Mouse (Mus musculus) neural tube, embryonic 11.5 days (tissue): ENCODE results near the gene Ube2q2. TPM values are rescaled to one million over a fixed set of nuclear protein-coding genes. Genes with fewer than 3 reads are reported as not detected.

Experiments
- ATAC-seq: fragments of 200-750 bp; cut with Nextera tagmentation; 2 replicates; pipeline ENCODE4 v1.8.0; 2017; ENCODE audit warnings: moderate number of reproducible peaks, mild to moderate bottlenecking, moderate TSS enrichment, moderate library complexity; ENCODE audit not compliant: insufficient read depth, low FRiP score, low TSS enrichment
- DNase-seq: peaks from one replicate; pipeline ENCODE4 v3.0.0-alpha.2; 2015; ENCODE audit warnings: low spot score
- H3K27ac ChIP-seq: fragments of 300-500 bp; sonication (generic); 2 replicates; pipeline ENCODE4 v1.5.1; 2014; ENCODE audit warnings: low read depth, mild to moderate bottlenecking, low read length
- H3K27me3 ChIP-seq: fragments of 300-500 bp; sonication (generic); 2 replicates; pipeline ENCODE4 v1.6.1; 2014; ENCODE audit warnings: mild to moderate bottlenecking, low read length, mixed read lengths; ENCODE audit not compliant: control insufficient read depth, insufficient read depth
- H3K36me3 ChIP-seq: fragments of 300-500 bp; sonication (generic); 2 replicates; pipeline ENCODE4 v1.6.1; 2014; ENCODE audit warnings: mild to moderate bottlenecking, low read length, moderate library complexity, mixed read lengths; ENCODE audit not compliant: control insufficient read depth, insufficient read depth
- H3K4me1 ChIP-seq: fragments of 300-500 bp; sonication (generic); 2 replicates; pipeline ENCODE4 v1.6.1; 2014; ENCODE audit warnings: low read length, mixed read lengths; ENCODE audit not compliant: control insufficient read depth, insufficient read depth
- H3K4me2 ChIP-seq: fragments of 300-500 bp; sonication (generic); 2 replicates; pipeline ENCODE4 v1.6.1; 2014; ENCODE audit warnings: low read depth, mild to moderate bottlenecking, moderate library complexity
- H3K4me3 ChIP-seq: fragments of 300-500 bp; sonication (generic); 2 replicates; pipeline ENCODE4 v1.5.1; 2014; ENCODE audit warnings: low read depth, low read length
- H3K9ac ChIP-seq: fragments of 300-500 bp; sonication (generic); 2 replicates; pipeline ENCODE4 v1.6.1; 2014; ENCODE audit warnings: mild to moderate bottlenecking, low read length
- H3K9me3 ChIP-seq: fragments of 300-500 bp; sonication (generic); 2 replicates; pipeline ENCODE4 v1.6.1; 2016; ENCODE audit warnings: low read length; ENCODE audit not compliant: control insufficient read depth
- WGBS: fragments of 180-500 bp; shearing (Covaris S2); extraction: QIAGEN DNeasy Blood & Tissue Kit; methylation state at CpG from one replicate; pipeline ENCODE4 v1.1.7; 2014; 5-methylcytosine and 5-hydroxymethylcytosine counted together
- polyA plus RNA-seq: library from polyadenylated mRNA; unstranded; fragments of >200 nt; fragmentation: Nextera tagmentation; extraction: Ambion mirVana; gene quantifications from 2 replicates; pipeline ENCODE4 v1.2.1, GENCODE M21; 2014

Ube2q2 gene
- polyA plus RNA-seq, 1 experiment from 2014 or later, result 55.9 TPM

DNA sequence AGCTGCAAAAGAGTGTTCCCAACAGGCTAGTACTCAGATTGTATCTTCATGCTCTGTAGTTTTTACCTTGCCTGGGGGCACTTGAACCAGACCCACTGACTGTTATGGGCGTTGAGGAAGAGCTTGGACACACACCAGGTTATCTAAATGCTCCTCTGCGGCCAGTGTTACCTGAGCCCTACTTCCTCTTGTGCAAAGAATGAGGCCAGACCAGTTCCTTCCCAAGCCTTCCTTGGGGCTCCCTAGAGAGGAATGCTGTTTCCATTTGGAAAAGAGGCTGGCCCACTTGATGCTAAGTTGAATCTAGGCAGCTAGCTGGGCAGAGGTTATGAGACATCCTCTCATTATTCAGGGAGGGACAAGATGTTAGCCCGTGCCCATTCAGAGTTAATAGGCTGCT is 26.1 kb upstream of the Ube2q2 start:
- DNase-seq, result no peak
- H3K4me3 ChIP-seq, result no peak overlapping the region
- no peak overlapping the region for H3K4me2 ChIP-seq
- 68% methylated on average over 3 of the region's 3 CpGs for WGBS
- H3K9ac ChIP-seq, result no peak overlapping the region
- H3K36me3 ChIP-seq, result no peaks in the 10 kb centered on the region
- no peaks in the 10 kb centered on the region for H3K4me1 ChIP-seq
- no peak overlapping the region for H3K27ac ChIP-seq
- no peak for ATAC-seq
- no peaks in the 10 kb centered on the region for H3K9me3 ChIP-seq
- no peaks in the 10 kb centered on the region for H3K27me3 ChIP-seq

DNA sequence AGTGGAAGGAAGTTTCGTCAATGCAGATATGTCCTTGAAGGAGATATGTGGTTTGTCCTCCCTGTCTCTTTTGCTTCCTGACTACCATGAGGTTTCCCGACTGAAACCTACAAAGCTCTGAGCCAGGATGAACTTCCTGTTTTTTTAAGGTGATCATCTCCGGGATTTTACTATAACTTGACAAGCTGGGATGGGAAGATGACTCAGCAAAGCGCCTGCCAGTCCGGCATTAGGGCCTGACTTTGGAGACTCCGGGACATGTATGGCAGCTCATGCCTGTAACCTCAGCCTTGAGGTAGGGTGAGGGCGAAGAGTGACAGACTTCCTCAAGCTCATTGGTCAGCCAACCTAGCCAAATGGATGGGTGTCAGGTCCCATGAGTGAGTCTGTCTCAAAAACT is 22.9 kb upstream of the Ube2q2 start:
- no peak for DNase-seq

DNA sequence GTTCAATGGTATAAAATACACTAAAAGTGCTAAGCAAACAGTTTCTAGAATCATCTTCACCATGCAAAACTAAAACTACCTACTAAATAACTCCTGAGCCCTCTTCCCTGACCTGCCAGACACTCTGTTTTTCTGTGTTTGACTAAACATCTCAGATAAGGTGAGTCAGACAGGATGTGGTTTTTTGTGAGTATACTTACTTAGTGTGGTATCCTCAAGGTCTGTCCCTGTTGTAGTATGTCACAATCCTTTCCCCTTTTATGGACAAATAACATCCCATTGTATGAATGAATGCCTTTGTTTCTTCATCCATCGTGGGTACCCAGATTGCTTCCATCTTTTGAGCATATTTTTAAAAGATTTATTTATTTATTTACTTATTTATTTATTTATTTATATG is 22.4 kb upstream of the Ube2q2 start:
- ATAC-seq (no peak), DNase-seq (no peak)
- Histone ChIP-seq H3K27ac (no peak overlapping the region), H3K9me3 (no peaks in the 10 kb centered on the region), H3K27me3 (no peaks in the 10 kb centered on the region), H3K4me2 (no peak overlapping the region), H3K9ac (no peak overlapping the region), H3K4me1 (no peaks in the 10 kb centered on the region), H3K36me3 (no peaks in the 10 kb centered on the region), H3K4me3 (no peak overlapping the region)
- 81% methylated on average over 1 of the region's 1 CpGs for WGBS

More for the DNA sequence above, 22.9 kb upstream of the Ube2q2 start:
- Histone ChIP-seq H3K4me1 (no peaks in the 10 kb centered on the region), H3K9me3 (no peaks in the 10 kb centered on the region), H3K27ac (no peak overlapping the region), H3K4me3 (no peak overlapping the region), H3K27me3 (no peaks in the 10 kb centered on the region), H3K4me2 (no peak overlapping the region), H3K36me3 (no peaks in the 10 kb centered on the region), H3K9ac (no peak overlapping the region)
- 85% methylated on average over 7 of the region's 7 CpGs for WGBS
- ATAC-seq, result no peak

DNA sequence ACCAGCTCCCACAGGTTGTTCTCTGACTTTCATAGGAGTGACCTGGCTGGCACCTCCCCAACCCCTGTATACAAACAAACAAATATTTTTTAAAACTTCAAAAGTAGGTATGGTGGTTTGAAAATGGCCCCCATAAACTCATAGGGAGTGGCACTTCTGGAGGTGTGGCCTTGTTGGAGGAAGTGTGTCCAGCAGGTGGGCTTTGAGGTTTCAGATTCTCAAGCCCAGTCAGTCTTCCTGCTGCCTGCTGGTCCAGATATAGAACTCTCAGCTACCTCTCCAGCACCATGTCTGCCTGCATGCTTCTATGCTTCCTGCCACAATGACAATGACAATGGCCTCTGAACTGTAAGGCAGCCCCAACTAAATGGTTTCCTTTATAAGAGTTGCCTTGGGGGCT is 16.8 kb upstream of the Ube2q2 start:
- DNase-seq, result no peak

DNA sequence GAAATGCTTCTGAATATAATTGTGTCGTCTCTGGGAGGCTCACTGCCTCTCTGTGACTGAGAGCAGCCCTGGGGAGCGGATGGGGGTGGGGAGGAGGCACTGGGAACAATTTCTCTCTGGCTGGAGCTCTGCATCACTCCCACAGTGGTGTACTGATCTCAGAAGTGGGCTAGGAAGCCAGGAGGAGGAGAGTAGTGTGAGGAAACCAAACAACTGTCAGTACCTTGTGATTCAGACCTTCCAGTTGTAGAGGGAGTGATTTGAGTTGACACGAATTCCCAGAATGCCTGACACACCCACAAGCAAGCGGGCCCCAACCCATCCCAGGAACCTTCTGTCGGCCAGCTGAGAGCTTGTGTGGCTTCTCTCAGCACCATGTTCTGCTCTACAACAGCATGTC is 12.1 kb upstream of the Ube2q2 start:
- ATAC-seq, result no peak
- Histone ChIP-seq H3K9me3 (no peaks in the 10 kb centered on the region), H3K9ac (no peak overlapping the region), H3K4me1 (no peaks in the 10 kb centered on the region), H3K27ac (no peak overlapping the region), H3K4me3 (no peak overlapping the region), H3K4me2 (no peak overlapping the region), H3K36me3 (no peaks in the 10 kb centered on the region), H3K27me3 (no peaks in the 10 kb centered on the region)
- DNase-seq, result no peak
- 48% methylated on average over 5 of the region's 5 CpGs for whole genome bisulfite sequencing

More for the DNA sequence above, 16.8 kb upstream of the Ube2q2 start:
- H3K9me3 ChIP-seq, result no peaks in the 10 kb centered on the region
- no peaks in the 10 kb centered on the region for H3K36me3 ChIP-seq
- ATAC-seq, result no peak
- H3K27ac ChIP-seq, result no peak overlapping the region
- no peak overlapping the region for H3K4me3 ChIP-seq
- H3K9ac ChIP-seq, result no peak overlapping the region
- H3K27me3 ChIP-seq, result no peaks in the 10 kb centered on the region
- no peaks in the 10 kb centered on the region for H3K4me1 ChIP-seq
- no peak overlapping the region for H3K4me2 ChIP-seq

DNA sequence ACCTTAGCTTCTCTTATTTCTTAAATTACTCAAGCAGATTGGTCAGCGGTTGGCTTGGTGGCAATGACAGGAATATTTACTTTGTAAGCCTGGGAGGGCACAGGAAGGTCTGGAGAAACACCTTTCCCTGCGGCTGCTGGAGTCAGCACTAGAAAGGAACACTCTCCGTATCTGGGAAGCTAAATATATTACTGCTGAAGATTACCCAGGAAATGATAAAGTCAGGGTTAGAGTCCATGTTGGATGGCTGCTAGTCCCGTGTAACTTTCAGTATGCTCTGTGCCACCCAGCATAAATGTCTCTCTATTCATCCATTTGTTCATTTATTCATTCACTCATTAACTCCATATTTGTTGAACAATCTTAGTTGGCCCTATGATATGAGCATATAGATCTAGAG is 11.5 kb upstream of the Ube2q2 start:
- Histone ChIP-seq H3K27me3 (no peaks in the 10 kb centered on the region), H3K4me3 (no peak overlapping the region), H3K4me2 (no peak overlapping the region), H3K9me3 (no peaks in the 10 kb centered on the region), H3K4me1 (no peaks in the 10 kb centered on the region), H3K27ac (no peak overlapping the region), H3K9ac (no peak overlapping the region), H3K36me3 (no peaks in the 10 kb centered on the region)
- WGBS, result 89% methylated on average over 4 of the region's 4 CpGs
- DNase-seq (no peak), ATAC-seq (no peak)

DNA sequence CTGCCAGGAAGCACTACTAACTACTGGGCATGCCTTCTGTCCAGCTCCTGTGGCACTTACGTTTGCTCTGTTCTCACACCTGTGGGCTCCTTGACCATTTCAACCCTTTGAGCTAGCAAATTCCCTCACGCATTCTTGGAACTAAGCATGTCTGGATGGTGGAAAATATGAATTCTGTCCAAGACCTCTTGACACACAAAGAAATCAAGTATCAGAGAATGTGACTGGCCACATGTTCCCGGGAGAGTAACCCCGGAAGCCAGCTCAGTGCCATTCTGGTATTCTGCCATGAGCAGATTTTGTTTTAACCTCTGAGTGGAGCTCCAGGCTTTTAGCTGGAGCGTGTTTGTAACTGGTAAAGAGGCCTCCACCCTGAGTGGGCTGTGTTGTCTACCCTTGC is 8.7 kb upstream of the Ube2q2 start:
- no peaks in the 10 kb centered on the region for H3K36me3 ChIP-seq
- H3K4me1 ChIP-seq, result no peaks in the 10 kb centered on the region
- H3K27ac ChIP-seq, result no peak overlapping the region
- ATAC-seq (no peak), DNase-seq (no peak)
- no peaks in the 10 kb centered on the region for H3K27me3 ChIP-seq
- H3K9ac ChIP-seq, result no peak overlapping the region
- no peak overlapping the region for H3K4me2 ChIP-seq
- 82% methylated on average over 5 of the region's 5 CpGs for WGBS
- no peaks in the 10 kb centered on the region for H3K9me3 ChIP-seq
- no peak overlapping the region for H3K4me3 ChIP-seq

DNA sequence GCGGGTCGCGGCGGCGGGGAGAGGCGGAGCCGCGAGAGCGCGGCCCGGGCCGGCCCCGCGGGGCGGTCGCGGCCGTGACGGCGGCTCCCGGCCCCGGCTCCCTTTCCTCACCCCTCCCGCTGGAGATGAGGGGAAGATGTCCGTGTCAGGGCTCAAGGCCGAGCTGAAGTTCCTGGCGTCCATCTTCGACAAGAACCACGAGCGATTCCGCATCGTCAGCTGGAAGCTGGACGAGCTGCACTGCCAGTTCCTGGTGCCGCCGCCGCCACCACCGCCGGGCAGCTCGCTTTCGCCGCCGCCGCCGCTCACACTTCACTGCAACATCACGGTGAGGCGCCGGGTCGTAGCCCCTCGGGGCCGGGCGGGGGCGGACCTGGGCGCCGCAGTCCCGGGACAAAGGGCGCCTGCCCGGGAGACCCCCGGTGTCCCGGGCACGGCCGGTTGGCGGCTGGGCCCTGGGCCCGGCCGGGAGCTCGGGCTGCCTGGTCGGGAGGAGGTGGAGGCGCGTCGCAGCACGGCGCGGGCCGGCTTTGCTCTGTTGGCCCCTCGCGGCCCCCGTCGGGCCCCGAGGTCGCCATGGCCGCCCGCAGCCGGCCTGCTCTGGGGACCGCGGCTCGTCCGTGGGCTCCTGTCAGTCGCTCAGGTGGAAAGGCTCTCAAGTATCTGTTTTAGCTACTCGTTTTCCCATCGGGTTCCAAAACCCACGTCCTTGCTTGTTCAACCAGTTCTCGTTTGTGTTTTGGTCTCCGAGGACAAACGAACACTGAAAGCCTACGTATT is 1.0 kb downstream of the Ube2q2 start:
- H3K27ac ChIP-seq, result peak overlapping the region; percentile 83

DNA sequence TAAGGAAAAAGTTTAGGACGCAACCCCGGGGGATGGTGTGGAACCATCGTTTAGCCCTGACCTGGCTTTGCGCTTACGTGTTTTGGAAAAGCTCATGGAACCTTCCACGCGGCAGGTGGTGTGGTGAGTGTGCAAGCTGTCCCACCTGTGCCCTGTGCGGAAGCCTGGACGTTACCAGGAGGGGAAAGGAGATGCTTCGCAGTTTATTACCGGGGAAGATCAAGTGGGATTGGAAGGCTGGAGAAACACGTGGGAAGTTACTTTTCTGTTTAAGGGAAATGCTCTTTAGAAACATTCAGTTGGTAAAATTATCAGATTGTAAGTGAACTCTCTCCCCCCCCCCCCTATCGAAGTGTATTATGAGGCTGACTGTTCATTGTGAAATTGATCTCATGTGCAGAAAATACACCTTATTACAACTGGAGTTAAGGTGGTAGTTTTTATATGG is 1.6 kb downstream of the Ube2q2 start:
- Histone ChIP-seq H3K4me1 (peaks cover 7% of the 10 kb centered on the region), H3K4me3 (peak overlapping the region; percentile 91), H3K27ac (no peak overlapping the region), H3K4me2 (peak overlapping the region; percentile 87), H3K27me3 (no peaks in the 10 kb centered on the region), H3K36me3 (no peaks in the 10 kb centered on the region), H3K9me3 (no peaks in the 10 kb centered on the region), H3K9ac (peak overlapping the region; percentile 93)
- WGBS, result 4% methylated on average over 13 of the region's 13 CpGs
- ATAC-seq (no peak), DNase-seq (no peak)

More for the DNA sequence above, 1.0 kb downstream of the Ube2q2 start:
- H3K4me1 ChIP-seq, result peaks cover 7% of the 10 kb centered on the region
- ATAC-seq (peak; percentile 71), DNase-seq (peak; percentile 76)
- H3K4me2 ChIP-seq, result peak overlapping the region; percentile 87
- H3K27me3 ChIP-seq, result no peaks in the 10 kb centered on the region
- H3K9me3 ChIP-seq, result no peaks in the 10 kb centered on the region
- H3K4me3 ChIP-seq, result peak overlapping the region; percentile 91
- peak overlapping the region; percentile 93 for H3K9ac ChIP-seq
- H3K36me3 ChIP-seq, result no peaks in the 10 kb centered on the region
- under 1% methylated on average over 83 of the region's 93 CpGs for WGBS
